Mouse (Mus musculus) WW6 (cell line): ENCODE results near the gene Nebl.

Experiments used
- DNase-seq: peaks from one replicate; pipeline ENCODE4 v3.0.0-alpha.2; 2013; ENCODE audit warnings: low read depth, low spot score

Nebl gene

GRCm38 (mm10) chr2:17640861-17641260, 90.4 kb downstream of the Nebl start:
- DNase-seq: no peak

- no peak for DNase-seq
These were observed 92.6 kb downstream of the Nebl start for GRCm38 (mm10) chr2:17638631-17639030.

- DNase-seq: no peak
These were observed 107.3 kb downstream of the Nebl start for GRCm38 (mm10) chr2:17623931-17624330.

GRCm38 (mm10) chr2:17610259-17610658, 121.0 kb downstream of the Nebl start:
- no peak for DNase-seq

- no peak for DNase-seq
These were observed 127.7 kb downstream of the Nebl start for GRCm38 (mm10) chr2:17603573-17603972.

GRCm38 (mm10) chr2:17600652-17601051, 130.6 kb downstream of the Nebl start:
- no peak for DNase-seq

GRCm38 (mm10) chr2:17599860-17600259, 131.4 kb downstream of the Nebl start:
- DNase-seq: no peak

GRCm38 (mm10) chr2:17597932-17598331, 133.3 kb downstream of the Nebl start:
- DNase-seq: no peak

GRCm38 (mm10) chr2:17589669-17590068, 141.6 kb downstream of the Nebl start:
- DNase-seq: no peak

GRCm38 (mm10) chr2:17585329-17585992, 145.8 kb downstream of the Nebl start:
- DNase-seq: no peak

GRCm38 (mm10) chr2:17575648-17576047, 155.6 kb downstream of the Nebl start:
- no peak for DNase-seq

- no peak for DNase-seq
These were observed 159.5 kb downstream of the Nebl start for GRCm38 (mm10) chr2:17571716-17572115.

- no peak for DNase-seq
These were observed 172.1 kb downstream of the Nebl start for GRCm38 (mm10) chr2:17558889-17559742.

GRCm38 (mm10) chr2:17549895-17550558, 181.2 kb downstream of the Nebl start:
- no peak for DNase-seq

GRCm38 (mm10) chr2:17546354-17546948, 184.8 kb downstream of the Nebl start:
- DNase-seq: no peak

GRCm38 (mm10) chr2:17539737-17540136, 191.5 kb downstream of the Nebl start:
- DNase-seq: no peak

GRCm38 (mm10) chr2:17538493-17538892, 192.8 kb downstream of the Nebl start:
- no peak for DNase-seq

- no peak for DNase-seq
These were observed 199.7 kb downstream of the Nebl start for GRCm38 (mm10) chr2:17531355-17532105.

GRCm38 (mm10) chr2:17525739-17526526, 205.3 kb downstream of the Nebl start:
- no peak for DNase-seq

GRCm38 (mm10) chr2:17525211-17525610, 206.1 kb downstream of the Nebl start:
- DNase-seq: no peak
